Mouse (Mus musculus) stomach, postnatal 0 days (tissue): ENCODE results near the gene Ptprn2. TPM values are rescaled to one million over a fixed set of nuclear protein-coding genes. Genes with fewer than 3 reads are reported as not detected.

ENCODE experiments used
- ATAC-seq: fragments of 200-750 bp; cut with Nextera tagmentation; 2 replicates; pipeline ENCODE4 v1.8.0; 2017; ENCODE audit not compliant: low FRiP score, low TSS enrichment
- DNase-seq: peaks from one replicate; pipeline ENCODE4 v3.0.0-alpha.2; 2016; ENCODE audit warnings: low spot score
- H3K27ac ChIP-seq: fragments of 300-500 bp; sonication (generic); replicated peaks from 2 replicates; pipeline ENCODE4 v1.5.1; 2014; ENCODE audit warnings: mild to moderate bottlenecking, control low read depth
- H3K27me3 ChIP-seq: fragments of 300-500 bp; sonication (generic); 2 replicates; pipeline ENCODE4 v1.6.1; 2014; ENCODE audit warnings: low read length; ENCODE audit not compliant: control insufficient read depth, insufficient read depth
- H3K36me3 ChIP-seq: fragments of 300-500 bp; sonication (generic); 2 replicates; pipeline ENCODE4 v1.6.1; 2014; ENCODE audit warnings: low read length, mixed read lengths; ENCODE audit not compliant: control insufficient read depth, insufficient read depth
- H3K4me1 ChIP-seq: fragments of 300-500 bp; sonication (generic); replicated peaks from 2 replicates; pipeline ENCODE4 v1.6.1; 2014; ENCODE audit warnings: antibody characterized with exemption; ENCODE audit not compliant: control insufficient read depth, insufficient read depth
- H3K4me2 ChIP-seq: fragments of 300-500 bp; sonication (generic); replicated peaks from 2 replicates; pipeline ENCODE4 v1.6.1; 2014; ENCODE audit warnings: low read depth, mild to moderate bottlenecking, control low read depth, moderate library complexity
- H3K4me3 ChIP-seq: fragments of 300-500 bp; sonication (generic); 2 replicates; pipeline ENCODE4 v1.5.1; 2014; ENCODE audit warnings: low read depth, low read length, control low read depth
- H3K9ac ChIP-seq: fragments of 300-500 bp; sonication (generic); 2 replicates; pipeline ENCODE4 v1.6.1; 2014; ENCODE audit warnings: mild to moderate bottlenecking, low read length, control low read depth, mixed read lengths
- H3K9me3 ChIP-seq: fragments of 300-500 bp; sonication (generic); 2 replicates; pipeline ENCODE4 v1.6.1; 2016; ENCODE audit warnings: low read length; ENCODE audit not compliant: control insufficient read depth
- CTCF ChIP-seq: IDR thresholded peaks from 2 replicates; pipeline ENCODE4 v1.5.1; 2016; ENCODE audit warnings: antibody characterized with exemption, low read depth, mild to moderate bottlenecking, moderate library complexity
- EP300 ChIP-seq: optimal IDR thresholded peaks from 2 replicates; pipeline ENCODE3; 2016; ENCODE audit warnings: antibody characterized with exemption
- WGBS: fragments of 180-500 bp; shearing (Covaris S2); extraction: QIAGEN DNeasy Blood & Tissue Kit; methylation state at CpG from one replicate; pipeline ENCODE4 v1.1.7; 2014; 5-methylcytosine and 5-hydroxymethylcytosine counted together
- polyA plus RNA-seq: library from polyadenylated mRNA; unstranded; fragments of >200 nt; fragmentation: Nextera tagmentation; extraction: Ambion mirVana; gene quantifications from 2 replicates; pipeline ENCODE4 v1.2.1, GENCODE M21; 2015

Gene Ptprn2
- polyA plus RNA-seq, 1 experiment from 2014 or later = 6.0 TPM

GRCm38 (mm10) chr12:117016753-117017595 is 531.5 kb downstream of the Ptprn2 start:
- no peaks in the 10 kb centered on the region for H3K36me3 ChIP-seq
- no peak overlapping the region for H3K4me3 ChIP-seq
- no peaks in the 10 kb centered on the region for H3K4me1 ChIP-seq
- ATAC-seq = no peak
- no peak overlapping the region for H3K27ac ChIP-seq
- H3K9me3 ChIP-seq = no peaks in the 10 kb centered on the region
- no peaks in the 10 kb centered on the region for H3K27me3 ChIP-seq
- TF ChIP-seq EP300 = no peak
- no peak for TF ChIP-seq CTCF
- 72% methylated on average over 15 of the region's 15 CpGs for WGBS
- no peak for DNase-seq
- no peak overlapping the region for H3K4me2 ChIP-seq
- no peak overlapping the region for H3K9ac ChIP-seq

GRCm38 (mm10) chr12:117017912-117018311 is 532.4 kb downstream of the Ptprn2 start:
- no peak for TF ChIP-seq EP300
- no peak for TF ChIP-seq CTCF
- Histone ChIP-seq H3K27me3 (no peaks in the 10 kb centered on the region), H3K9ac (no peak overlapping the region), H3K36me3 (no peaks in the 10 kb centered on the region), H3K4me2 (no peak overlapping the region), H3K27ac (no peak overlapping the region), H3K4me3 (no peak overlapping the region), H3K9me3 (no peaks in the 10 kb centered on the region), H3K4me1 (no peaks in the 10 kb centered on the region)
- ATAC-seq (no peak), DNase-seq (no peak)
- 27% methylated on average over 2 of the region's 2 CpGs for WGBS

- Histone ChIP-seq H3K4me3 (no peak overlapping the region), H3K9me3 (no peaks in the 10 kb centered on the region), H3K36me3 (no peaks in the 10 kb centered on the region), H3K9ac (no peak overlapping the region), H3K4me2 (no peak overlapping the region), H3K27ac (no peak overlapping the region), H3K27me3 (no peaks in the 10 kb centered on the region), H3K4me1 (no peaks in the 10 kb centered on the region)
- WGBS = 91% methylated on average over 4 of the region's 4 CpGs
- ATAC-seq (no peak), DNase-seq (no peak)
- TF ChIP-seq EP300 = no peak
- no peak for TF ChIP-seq CTCF
Measured at GRCm38 (mm10) chr12:117023235-117023634, 537.7 kb downstream of the Ptprn2 start.

- TF ChIP-seq CTCF (no peak), EP300 (no peak)
- ATAC-seq (no peak), DNase-seq (no peak)
- H3K27ac ChIP-seq = no peak overlapping the region
- 78% methylated on average over 4 of the region's 4 CpGs for WGBS
- H3K9me3 ChIP-seq = no peaks in the 10 kb centered on the region
- no peaks in the 10 kb centered on the region for H3K4me1 ChIP-seq
- H3K4me3 ChIP-seq = no peak overlapping the region
- no peak overlapping the region for H3K4me2 ChIP-seq
- H3K36me3 ChIP-seq = no peaks in the 10 kb centered on the region
- H3K9ac ChIP-seq = no peak overlapping the region
- no peaks in the 10 kb centered on the region for H3K27me3 ChIP-seq
Measured at GRCm38 (mm10) chr12:117024916-117025315, 539.4 kb downstream of the Ptprn2 start.

GRCm38 (mm10) chr12:117025676-117026075 is 540.2 kb downstream of the Ptprn2 start:
- no peak overlapping the region for H3K4me2 ChIP-seq
- ATAC-seq = no peak
- no peaks in the 10 kb centered on the region for H3K9me3 ChIP-seq
- TF ChIP-seq CTCF = no peak
- no peak for TF ChIP-seq EP300
- H3K4me1 ChIP-seq = no peaks in the 10 kb centered on the region
- no peaks in the 10 kb centered on the region for H3K36me3 ChIP-seq
- H3K27me3 ChIP-seq = no peaks in the 10 kb centered on the region
- H3K27ac ChIP-seq = no peak overlapping the region
- DNase-seq = no peak
- no peak overlapping the region for H3K4me3 ChIP-seq
- no peak overlapping the region for H3K9ac ChIP-seq

GRCm38 (mm10) chr12:117027351-117027750 is 541.8 kb downstream of the Ptprn2 start:
- DNase-seq (no peak), ATAC-seq (no peak)
- Histone ChIP-seq H3K27ac (no peak overlapping the region), H3K27me3 (no peaks in the 10 kb centered on the region), H3K4me3 (no peak overlapping the region), H3K4me1 (no peaks in the 10 kb centered on the region), H3K9ac (no peak overlapping the region), H3K9me3 (no peaks in the 10 kb centered on the region), H3K36me3 (no peaks in the 10 kb centered on the region), H3K4me2 (no peak overlapping the region)
- TF ChIP-seq CTCF (no peak), EP300 (no peak)
- 83% methylated on average over 6 of the region's 6 CpGs for WGBS
